Mouse (Mus musculus): ENCODE results near the gene Gm49396. TPM values are rescaled to one million over a fixed set of nuclear protein-coding genes. Genes with fewer than 3 reads are reported as not detected.

The Gm49396 gene
- polyA plus RNA-seq, 1 experiment from 2014 or later, result 15.1 TPM

- Histone ChIP-seq H3K9ac (peak overlapping the region; percentile 29), H3K4me2 (peak overlapping the region; percentile 94), H3K4me1 (peaks cover 31% of the 10 kb centered on the region), H3K27me3 (no peaks in the 10 kb centered on the region), H3K4me3 (no peak overlapping the region), H3K36me3 (peaks cover 39% of the 10 kb centered on the region), H3K9me3 (no peaks in the 10 kb centered on the region), H3K27ac (no peak overlapping the region)
- ATAC-seq (ENCODE audit: borderline replicate concordance, extremely low read depth, low FRiP score, low TSS enrichment), result no peak
- WGBS, result 24% methylated on average over 8 of the region's 8 CpGs
These were observed 30.2 kb upstream of the Gm49396 start for GRCm38 (mm10) chr7:30532931-30533330.

- Histone ChIP-seq H3K4me2 (peak overlapping the region; percentile 94), H3K27ac (peak overlapping the region; percentile 59), H3K9me3 (no peaks in the 10 kb centered on the region), H3K27me3 (no peaks in the 10 kb centered on the region), H3K9ac (peak overlapping the region; percentile 70), H3K4me3 (peak overlapping the region; percentile 64), H3K4me1 (peaks cover 31% of the 10 kb centered on the region), H3K36me3 (peaks cover 33% of the 10 kb centered on the region)
- ATAC-seq (ENCODE audit: borderline replicate concordance, extremely low read depth, low FRiP score, low TSS enrichment), result peak; percentile 40; the same call in 1 of the 2 replicates
- WGBS, result 9% methylated on average over 23 of the region's 26 CpGs
These were observed 29.1 kb upstream of the Gm49396 start for GRCm38 (mm10) chr7:30533941-30534632.

GRCm38 (mm10) chr7:30534633-30535577 lies 28.2 kb upstream of the Gm49396 start, which contains the start of gene Arhgap33:
Gene Arhgap33, minus strand, starts transcription at chr7:30535060.
- peak within 1 kb of the TSS; percentile 70 for H3K9ac ChIP-seq
- peak; percentile 94 for ATAC-seq (ENCODE audit: borderline replicate concordance, extremely low read depth, low FRiP score, low TSS enrichment)
- no peaks in the 10 kb centered on the region for H3K9me3 ChIP-seq
- H3K27me3 ChIP-seq, result no peaks in the 10 kb centered on the region
- H3K4me3 ChIP-seq, result peak within 1 kb of the TSS; percentile 64
- H3K4me2 ChIP-seq, result peak within 1 kb of the TSS; percentile 94
- peak within 1 kb of the TSS; percentile 59 for H3K27ac ChIP-seq
- under 1% methylated on average over 55 of the region's 84 CpGs for WGBS
- peaks cover 29% of the 10 kb centered on the region for H3K36me3 ChIP-seq
- H3K4me1 ChIP-seq, result peaks cover 31% of the 10 kb centered on the region

DNA sequence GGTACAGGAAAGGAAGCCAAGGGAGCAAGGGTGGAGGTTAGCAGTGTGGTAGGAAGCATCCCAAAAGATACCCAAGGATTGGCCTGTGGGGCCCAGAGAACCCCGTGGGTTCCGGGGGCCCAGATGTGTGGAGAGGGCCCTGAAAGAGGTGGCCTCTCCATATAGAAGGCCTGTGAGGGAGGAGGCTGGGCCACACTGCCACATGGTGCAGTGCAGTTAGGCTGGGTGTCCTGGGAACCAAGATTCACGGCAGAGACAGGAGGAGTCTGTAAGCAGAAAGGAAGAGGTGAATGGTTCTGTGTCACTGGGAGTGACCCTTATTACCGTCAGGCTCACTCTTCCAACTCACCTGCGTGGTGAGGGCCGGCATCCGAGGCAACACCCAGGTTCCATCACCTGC lies 22.6 kb upstream of the Gm49396 start:
- 89% methylated on average over 7 of the region's 7 CpGs for WGBS
- ATAC-seq (ENCODE audit: borderline replicate concordance, extremely low read depth, low FRiP score, low TSS enrichment), result no peak
- Histone ChIP-seq H3K36me3 (peaks cover 32% of the 10 kb centered on the region), H3K4me2 (no peak overlapping the region), H3K4me3 (no peak overlapping the region), H3K9me3 (no peaks in the 10 kb centered on the region), H3K27me3 (no peaks in the 10 kb centered on the region), H3K4me1 (peaks cover 4% of the 10 kb centered on the region), H3K27ac (no peak overlapping the region), H3K9ac (no peak overlapping the region)

GRCm38 (mm10) chr7:30544327-30544726 lies 18.8 kb upstream of the Gm49396 start:
- H3K9ac ChIP-seq, result no peak overlapping the region
- ATAC-seq (ENCODE audit: borderline replicate concordance, extremely low read depth, low FRiP score, low TSS enrichment), result no peak
- H3K4me2 ChIP-seq, result no peak overlapping the region
- H3K4me3 ChIP-seq, result no peak overlapping the region
- H3K4me1 ChIP-seq, result no peaks in the 10 kb centered on the region
- no peak overlapping the region for H3K27ac ChIP-seq
- 88% methylated on average over 2 of the region's 2 CpGs for WGBS
- H3K9me3 ChIP-seq, result no peaks in the 10 kb centered on the region
- peaks cover 51% of the 10 kb centered on the region for H3K36me3 ChIP-seq
- H3K27me3 ChIP-seq, result no peaks in the 10 kb centered on the region

GRCm38 (mm10) chr7:30549880-30550279 lies 13.3 kb upstream of the Gm49396 start:
- no peak for ATAC-seq (ENCODE audit: borderline replicate concordance, extremely low read depth, low FRiP score, low TSS enrichment)
- H3K4me3 ChIP-seq, result no peak overlapping the region
- no peaks in the 10 kb centered on the region for H3K9me3 ChIP-seq
- no peak overlapping the region for H3K9ac ChIP-seq
- no peak overlapping the region for H3K4me2 ChIP-seq
- WGBS, result 78% methylated on average over 2 of the region's 2 CpGs
- H3K27ac ChIP-seq, result no peak overlapping the region
- peaks cover 21% of the 10 kb centered on the region for H3K4me1 ChIP-seq
- peaks cover 28% of the 10 kb centered on the region for H3K36me3 ChIP-seq
- no peaks in the 10 kb centered on the region for H3K27me3 ChIP-seq

- peaks cover 21% of the 10 kb centered on the region for H3K4me1 ChIP-seq
- no peak overlapping the region for H3K27ac ChIP-seq
- H3K4me3 ChIP-seq, result no peak overlapping the region
- no peaks in the 10 kb centered on the region for H3K9me3 ChIP-seq
- no peak overlapping the region for H3K4me2 ChIP-seq
- peaks cover 30% of the 10 kb centered on the region for H3K36me3 ChIP-seq
- H3K9ac ChIP-seq, result no peak overlapping the region
- 90% methylated on average over 1 of the region's 1 CpGs for WGBS
- ATAC-seq (ENCODE audit: borderline replicate concordance, extremely low read depth, low FRiP score, low TSS enrichment), result no peak
- H3K27me3 ChIP-seq, result no peaks in the 10 kb centered on the region
These were observed 12.5 kb upstream of the Gm49396 start for GRCm38 (mm10) chr7:30550603-30551002.

- Histone ChIP-seq H3K27me3 (no peaks in the 10 kb centered on the region), H3K4me1 (peaks cover 21% of the 10 kb centered on the region), H3K27ac (peak overlapping the region; percentile 98), H3K4me2 (peak overlapping the region; percentile 97), H3K9ac (peak overlapping the region; percentile 68), H3K9me3 (no peaks in the 10 kb centered on the region), H3K4me3 (peak overlapping the region; percentile 67), H3K36me3 (peaks cover 30% of the 10 kb centered on the region)
- 2% methylated on average over 10 of the region's 10 CpGs for WGBS
- peak; percentile 58 for ATAC-seq (ENCODE audit: borderline replicate concordance, extremely low read depth, low FRiP score, low TSS enrichment)
These were observed 11.6 kb upstream of the Gm49396 start for GRCm38 (mm10) chr7:30551445-30552101.

GRCm38 (mm10) chr7:30552102-30553020 lies 10.8 kb upstream of the Gm49396 start, which contains the start of the genes Hspb6 and Proser3:
Gene Hspb6, plus strand, starts transcription at chr7:30552178.
Gene Proser3, minus strand, starts transcription at chr7:30552299.
- WGBS, result under 1% methylated on average over 44 of the region's 44 CpGs
- H3K36me3 ChIP-seq, result peaks cover 37% of the 10 kb centered on the region
- peak within 1 kb of the TSS; percentile 98 for H3K27ac ChIP-seq

DNA sequence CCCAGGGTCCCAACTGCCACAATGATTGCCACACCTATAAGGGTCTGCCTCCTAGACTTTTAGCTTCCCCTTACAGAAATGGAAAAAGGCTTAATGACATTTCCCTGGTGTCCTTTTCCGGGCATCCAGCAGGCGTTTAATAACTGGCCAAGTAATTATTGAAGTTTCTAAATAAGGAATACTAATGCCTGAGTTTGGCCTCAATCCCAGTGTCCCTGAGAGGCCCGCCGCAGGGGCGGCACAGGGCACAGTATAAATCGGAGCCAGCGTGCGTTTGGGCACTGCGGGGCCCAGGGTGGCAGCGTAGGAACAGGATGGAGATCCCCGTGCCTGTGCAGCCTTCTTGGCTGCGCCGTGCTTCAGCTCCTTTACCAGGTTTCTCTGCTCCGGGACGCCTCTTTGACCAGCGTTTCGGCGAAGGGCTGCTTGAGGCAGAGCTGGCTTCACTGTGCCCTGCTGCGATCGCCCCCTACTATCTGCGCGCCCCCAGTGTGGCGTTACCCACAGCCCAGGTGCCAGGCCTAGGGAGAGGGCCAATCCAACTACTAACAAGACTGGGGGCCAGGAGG lies 10.0 kb upstream of the Gm49396 start:
- H3K36me3 ChIP-seq, result peaks cover 30% of the 10 kb centered on the region
- no peak for ATAC-seq (ENCODE audit: borderline replicate concordance, extremely low read depth, low FRiP score, low TSS enrichment)

More at GRCm38 (mm10) chr7:30552102-30553020, 10.8 kb upstream of the Gm49396 start, which contains the start of the genes Hspb6 and Proser3:
- Histone ChIP-seq H3K9ac (peak within 1 kb of the TSS; percentile 81), H3K27me3 (no peaks in the 10 kb centered on the region), H3K4me2 (peak within 1 kb of the TSS; percentile 97), H3K9me3 (no peaks in the 10 kb centered on the region), H3K4me1 (peaks cover 21% of the 10 kb centered on the region), H3K4me3 (peak within 1 kb of the TSS; percentile 67)
- ATAC-seq (ENCODE audit: borderline replicate concordance, extremely low read depth, low FRiP score, low TSS enrichment), result peak; percentile 93

More for the DNA sequence above, 10.0 kb upstream of the Gm49396 start:
- Histone ChIP-seq H3K27me3 (no peaks in the 10 kb centered on the region), H3K4me3 (peak overlapping the region; percentile 67), H3K9me3 (no peaks in the 10 kb centered on the region), H3K4me2 (peak overlapping the region; percentile 97), H3K9ac (peak overlapping the region; percentile 81), H3K4me1 (peaks cover 24% of the 10 kb centered on the region), H3K27ac (peak overlapping the region; percentile 98)
- 1% methylated on average over 20 of the region's 23 CpGs for WGBS
